Mouse (Mus musculus): Measurements from ENCODE around the gene Lamb3. TPM values are rescaled to one million over a fixed set of nuclear protein-coding genes. Genes with fewer than 3 reads are reported as not detected.

Lamb3 gene
- polyA plus RNA-seq, 1 experiment from 2014 or later: 0.38 TPM

DNA sequence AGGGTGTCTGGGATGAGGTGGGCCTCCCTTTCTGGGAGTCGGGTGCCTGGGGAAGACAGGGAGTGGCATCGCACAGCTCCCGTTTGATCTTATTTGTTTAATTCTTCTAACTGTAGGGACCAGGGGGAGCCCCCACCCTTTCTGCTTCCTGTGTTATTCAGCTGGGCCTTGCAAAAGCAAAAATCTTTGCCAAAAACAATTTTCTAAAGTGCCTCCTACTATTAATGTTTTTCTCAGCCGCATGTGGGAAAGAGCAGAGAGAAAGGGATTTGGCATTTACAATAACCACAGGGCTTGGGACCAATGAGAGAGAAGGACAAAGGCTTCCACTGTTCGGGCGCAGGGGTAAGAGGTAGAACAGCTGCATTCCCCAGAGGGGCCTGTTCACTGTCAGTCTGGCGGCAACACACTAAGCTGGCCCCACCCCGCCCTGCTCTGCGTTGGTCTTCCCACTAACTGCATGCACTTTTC lies 18.3 kb upstream of the Lamb3 start:
- no peaks in the 10 kb centered on the region for H3K36me3 ChIP-seq
- no peak overlapping the region for H3K9ac ChIP-seq
- peak; percentile 61; the same call in 1 of the 2 replicates for ATAC-seq (ENCODE audit: low FRiP score, low read depth)
- H3K4me2 ChIP-seq (replicated peaks): peak overlapping the region; percentile 14; the same call in 1 of the 2 replicates
- no peaks in the 10 kb centered on the region for H3K9me3 ChIP-seq
- no peak overlapping the region for H3K4me3 ChIP-seq
- H3K27me3 ChIP-seq (replicated peaks): no peaks in the 10 kb centered on the region
- peaks cover 6% of the 10 kb centered on the region; the same call in 1 of the 2 replicates for H3K4me1 ChIP-seq
- no peak overlapping the region for H3K27ac ChIP-seq
- WGBS: 38% methylated on average over 9 of the region's 9 CpGs

DNA sequence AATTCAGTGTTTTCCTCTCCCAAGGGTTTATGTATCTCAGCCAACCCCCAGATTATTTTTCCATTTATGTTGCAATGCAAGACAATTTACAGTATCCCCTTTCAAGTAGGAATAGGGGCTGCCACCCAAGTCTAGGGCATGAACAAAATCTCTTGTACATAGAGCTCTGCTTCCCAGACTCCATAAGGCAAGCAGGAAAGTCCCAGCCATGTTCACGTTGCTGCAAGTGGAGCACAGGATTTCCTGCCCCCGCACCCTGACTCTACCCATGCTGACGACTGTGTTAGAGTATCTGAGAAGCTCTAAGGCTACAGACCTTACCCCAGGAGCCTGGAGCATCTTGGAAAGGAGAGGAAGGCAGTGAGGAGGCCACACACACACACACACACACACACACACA lies 17.7 kb upstream of the Lamb3 start:
- no peak for ATAC-seq (ENCODE audit: low FRiP score, low read depth)
- no peak overlapping the region for H3K9ac ChIP-seq
- no peak overlapping the region for H3K27ac ChIP-seq
- H3K4me2 ChIP-seq (replicated peaks): no peak overlapping the region
- no peak overlapping the region for H3K4me3 ChIP-seq
- peaks cover 6% of the 10 kb centered on the region; the same call in 1 of the 2 replicates for H3K4me1 ChIP-seq
- no peaks in the 10 kb centered on the region for H3K36me3 ChIP-seq
- WGBS: 66% methylated on average over 3 of the region's 3 CpGs
- H3K27me3 ChIP-seq (replicated peaks): no peaks in the 10 kb centered on the region
- no peaks in the 10 kb centered on the region for H3K9me3 ChIP-seq

DNA sequence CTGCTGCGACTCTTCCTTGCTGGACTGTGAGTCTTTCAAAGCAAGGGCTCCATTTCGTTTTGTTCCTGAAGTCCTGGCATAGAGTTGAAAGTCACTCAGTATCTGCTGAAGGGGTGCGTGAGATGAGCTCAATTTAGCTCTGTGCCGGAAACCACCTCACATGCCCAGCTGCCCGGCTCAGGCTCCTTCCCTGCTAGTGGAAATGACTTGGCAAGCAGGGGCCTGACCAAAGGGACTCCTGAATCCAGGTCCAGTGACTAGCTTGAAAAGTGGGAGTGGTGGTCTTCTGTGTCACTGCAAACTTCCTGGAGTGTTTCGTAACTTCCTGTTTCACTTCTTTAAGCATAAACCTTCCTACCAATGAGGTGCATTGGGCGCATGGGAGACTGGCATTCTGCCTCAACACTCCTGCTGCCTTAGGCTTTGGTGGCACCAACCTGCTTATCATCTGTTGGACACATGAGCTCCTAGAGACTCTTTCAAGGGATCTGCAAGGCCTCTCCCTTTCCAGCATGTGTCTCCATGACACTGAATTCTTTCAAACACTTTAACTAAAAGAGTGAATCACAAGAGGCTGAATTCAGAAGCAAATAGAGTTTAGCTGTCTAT lies 15.7 kb upstream of the Lamb3 start:
- no peak overlapping the region for H3K27ac ChIP-seq
- peaks cover 6% of the 10 kb centered on the region; the same call in 1 of the 2 replicates for H3K4me1 ChIP-seq
- H3K27me3 ChIP-seq (replicated peaks): no peaks in the 10 kb centered on the region
- no peaks in the 10 kb centered on the region for H3K36me3 ChIP-seq
- no peak for ATAC-seq (ENCODE audit: low FRiP score, low read depth)
- 91% methylated on average over 7 of the region's 7 CpGs for WGBS
- no peak overlapping the region for H3K9ac ChIP-seq
- H3K9me3 ChIP-seq: no peaks in the 10 kb centered on the region
- H3K4me2 ChIP-seq (replicated peaks): no peak overlapping the region
- H3K4me3 ChIP-seq: no peak overlapping the region

- no peak for ATAC-seq (ENCODE audit: low FRiP score, low read depth)
- no peaks in the 10 kb centered on the region for H3K9me3 ChIP-seq
- H3K27me3 ChIP-seq (replicated peaks): no peaks in the 10 kb centered on the region
- no peak overlapping the region for H3K9ac ChIP-seq
- H3K4me3 ChIP-seq: no peak overlapping the region
- H3K36me3 ChIP-seq: no peaks in the 10 kb centered on the region
- H3K4me1 ChIP-seq: no peaks in the 10 kb centered on the region
- WGBS: 90% methylated on average over 3 of the region's 3 CpGs
- H3K4me2 ChIP-seq (replicated peaks): no peak overlapping the region
- no peak overlapping the region for H3K27ac ChIP-seq
These were observed 12.9 kb upstream of the Lamb3 start for GRCm38 (mm10) chr1:193194416-193195140.

GRCm38 (mm10) chr1:193195169-193195810 lies 12.2 kb upstream of the Lamb3 start:
- H3K4me1 ChIP-seq: no peaks in the 10 kb centered on the region
- H3K9me3 ChIP-seq: no peaks in the 10 kb centered on the region

GRCm38 (mm10) chr1:193197494-193198205 lies 9.8 kb upstream of the Lamb3 start:
- no peaks in the 10 kb centered on the region for H3K27me3 ChIP-seq (replicated peaks)
- ATAC-seq (ENCODE audit: low FRiP score, low read depth): no peak
- no peaks in the 10 kb centered on the region for H3K36me3 ChIP-seq
- H3K27ac ChIP-seq: no peak overlapping the region
- H3K4me3 ChIP-seq: no peak overlapping the region
- H3K4me1 ChIP-seq: no peaks in the 10 kb centered on the region
- no peak overlapping the region for H3K9ac ChIP-seq
- WGBS: 88% methylated on average over 18 of the region's 18 CpGs
- H3K9me3 ChIP-seq: no peaks in the 10 kb centered on the region
- H3K4me2 ChIP-seq (replicated peaks): no peak overlapping the region

More at GRCm38 (mm10) chr1:193195169-193195810, 12.2 kb upstream of the Lamb3 start:
- Histone ChIP-seq H3K27me3 (replicated peaks) (no peaks in the 10 kb centered on the region), H3K4me3 (no peak overlapping the region), H3K27ac (no peak overlapping the region), H3K36me3 (no peaks in the 10 kb centered on the region), H3K9ac (no peak overlapping the region), H3K4me2 (replicated peaks) (no peak overlapping the region)
- no peak for ATAC-seq (ENCODE audit: low FRiP score, low read depth)
- WGBS: 67% methylated on average over 3 of the region's 3 CpGs

GRCm38 (mm10) chr1:193198312-193198711 lies 9.2 kb upstream of the Lamb3 start:
- 86% methylated on average over 2 of the region's 2 CpGs for WGBS
- no peak overlapping the region for H3K9ac ChIP-seq
- no peaks in the 10 kb centered on the region for H3K9me3 ChIP-seq
- H3K4me2 ChIP-seq (replicated peaks): no peak overlapping the region
- no peaks in the 10 kb centered on the region for H3K27me3 ChIP-seq (replicated peaks)
- no peaks in the 10 kb centered on the region for H3K4me1 ChIP-seq
- no peak overlapping the region for H3K27ac ChIP-seq
- H3K4me3 ChIP-seq: no peak overlapping the region
- ATAC-seq (ENCODE audit: low FRiP score, low read depth): no peak
- no peaks in the 10 kb centered on the region for H3K36me3 ChIP-seq

GRCm38 (mm10) chr1:193200640-193201382 lies 6.7 kb upstream of the Lamb3 start:
- Histone ChIP-seq H3K27ac (no peak overlapping the region), H3K4me2 (replicated peaks) (no peak overlapping the region), H3K4me3 (no peak overlapping the region), H3K4me1 (no peaks in the 10 kb centered on the region), H3K27me3 (replicated peaks) (no peaks in the 10 kb centered on the region), H3K9me3 (no peaks in the 10 kb centered on the region), H3K9ac (no peak overlapping the region), H3K36me3 (no peaks in the 10 kb centered on the region)
- WGBS: 87% methylated on average over 8 of the region's 8 CpGs
- no peak for ATAC-seq (ENCODE audit: low FRiP score, low read depth)

DNA sequence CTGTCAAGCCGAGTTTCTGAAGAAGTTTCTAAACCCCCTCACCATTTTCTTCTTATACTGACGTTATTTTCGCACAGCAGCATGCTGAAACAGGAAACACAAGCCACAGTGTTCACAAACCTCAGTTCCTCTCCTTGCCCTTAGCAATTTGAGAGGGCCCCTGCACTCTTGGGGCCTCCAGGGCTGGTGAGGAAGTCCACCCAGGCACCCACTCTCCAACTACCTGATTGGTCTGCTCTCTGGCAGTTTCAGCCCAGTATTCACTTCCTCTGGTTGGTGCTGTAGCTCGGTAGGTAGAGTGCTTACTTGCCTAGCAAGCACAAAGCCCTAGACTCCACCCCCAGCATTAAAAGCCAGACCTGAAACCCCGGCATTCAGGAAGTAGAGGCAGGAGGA lies 6.1 kb upstream of the Lamb3 start, which contains the start of gene Traf3ip3:
Traf3ip3 (minus strand) TSS at position 321 of the 396 bp plus-strand sequence.
- Histone ChIP-seq H3K4me3 (no peak within 1 kb of the TSS), H3K9me3 (no peaks in the 10 kb centered on the region), H3K9ac (no peak within 1 kb of the TSS), H3K36me3 (no peaks in the 10 kb centered on the region), H3K27me3 (replicated peaks) (no peaks in the 10 kb centered on the region), H3K4me2 (replicated peaks) (no peak within 1 kb of the TSS), H3K4me1 (no peaks in the 10 kb centered on the region), H3K27ac (no peak within 1 kb of the TSS)
- no peak for ATAC-seq (ENCODE audit: low FRiP score, low read depth)
- 63% methylated on average over 5 of the region's 5 CpGs for WGBS

GRCm38 (mm10) chr1:193203821-193204220 lies 3.7 kb upstream of the Lamb3 start:
- Histone ChIP-seq H3K27me3 (replicated peaks) (no peaks in the 10 kb centered on the region), H3K36me3 (no peaks in the 10 kb centered on the region), H3K4me1 (no peaks in the 10 kb centered on the region), H3K4me2 (replicated peaks) (no peak overlapping the region), H3K9ac (no peak overlapping the region), H3K4me3 (no peak overlapping the region), H3K9me3 (no peaks in the 10 kb centered on the region), H3K27ac (no peak overlapping the region)
- WGBS: 81% methylated on average over 2 of the region's 2 CpGs
- ATAC-seq (ENCODE audit: low FRiP score, low read depth): no peak

DNA sequence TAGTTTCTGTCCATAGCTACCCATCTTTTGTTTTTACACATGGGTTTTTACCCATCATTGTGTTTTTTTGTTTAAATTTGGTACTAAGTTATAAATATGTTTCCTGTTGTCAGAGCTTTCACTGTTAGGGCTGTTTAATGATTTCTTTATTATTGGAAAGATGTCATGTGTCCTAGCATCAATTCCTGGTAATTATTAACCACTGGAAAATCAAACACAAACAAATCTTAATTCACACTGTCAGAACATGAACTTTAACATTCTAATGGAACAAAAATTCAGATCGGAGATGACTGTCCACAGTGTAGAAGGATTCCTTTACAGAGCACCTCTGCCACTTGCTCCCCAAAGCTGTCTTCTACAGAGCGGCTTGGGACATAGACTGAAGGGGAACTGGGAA lies 2.1 kb upstream of the Lamb3 start:
- H3K9me3 ChIP-seq: no peaks in the 10 kb centered on the region
- no peaks in the 10 kb centered on the region for H3K27me3 ChIP-seq (replicated peaks)
- no peak overlapping the region for H3K9ac ChIP-seq
- no peak overlapping the region for H3K27ac ChIP-seq
- H3K4me2 ChIP-seq (replicated peaks): no peak overlapping the region
- no peaks in the 10 kb centered on the region for H3K36me3 ChIP-seq
- WGBS: 93% methylated on average over 2 of the region's 2 CpGs
- no peak for ATAC-seq (ENCODE audit: low FRiP score, low read depth)
- H3K4me1 ChIP-seq: no peaks in the 10 kb centered on the region
- no peak overlapping the region for H3K4me3 ChIP-seq
